Mouse (Mus musculus): ENCODE data around the gene Eef1akmt1.

- TF ChIP-seq POLR2A (IDR thresholded peaks at IDR 0.05; ENCODE audit: borderline replicate concordance, insufficient read depth, low read length) (no peak), CTCF (IDR thresholded peaks at IDR 0.05; ENCODE audit: borderline replicate concordance, insufficient read depth, low read depth, low read length) (no peak)
Measured at GRCm38 (mm10) chr14:57617675-57618074, 46.3 kb upstream of the Eef1akmt1 start.

All from cerebellum, adult 2 months (tissue).